Mouse (Mus musculus) C2C12 (cell line): ENCODE measurements around the gene Rufy3. TPM values are rescaled to one million over a fixed set of nuclear protein-coding genes. Genes with fewer than 3 reads are reported as not detected.

ENCODE experiments used
- H3K27me3 ChIP-seq: one replicate; pipeline ENCODE4 v1.6.1; 2011; ENCODE audit not compliant: control insufficient read depth, insufficient read depth, insufficient read length
- H3K36me3 ChIP-seq: one replicate; pipeline ENCODE4 v1.6.1; 2011; ENCODE audit not compliant: control insufficient read depth, insufficient read depth
- H3K4me3 ChIP-seq: one replicate; pipeline ENCODE4 v1.5.1; 2011; ENCODE audit warnings: mild to moderate bottlenecking, control low read depth; ENCODE audit not compliant: poor library complexity, insufficient read depth, severe bottlenecking
- H3K79me2 ChIP-seq: one replicate; pipeline ENCODE4 v1.6.1; 2011; ENCODE audit not compliant: control insufficient read depth, insufficient read depth
- H3K79me3 ChIP-seq: one replicate; pipeline ENCODE4 v1.6.1; 2011; ENCODE audit warnings: low read depth, control low read depth
- H3ac ChIP-seq: one replicate; pipeline ENCODE3; 2011; ENCODE audit warnings: low read depth; ENCODE audit not compliant: control insufficient read depth, insufficient read length
- CEBPB ChIP-seq: IDR thresholded peaks from one replicate; pipeline ENCODE4 v1.6.1; 2011; ENCODE audit warnings: low read depth, mild to moderate bottlenecking, control low read depth, moderate library complexity
- CTCF ChIP-seq: IDR thresholded peaks from one replicate; pipeline ENCODE4 v1.5.1; 2011; ENCODE audit not compliant: control insufficient read depth, insufficient read depth, insufficient read length
- FOSL1 ChIP-seq: IDR thresholded peaks from one replicate; pipeline ENCODE4 v1.8.0; 2011; ENCODE audit warnings: mild to moderate bottlenecking, low read length; ENCODE audit not compliant: poor library complexity, insufficient read depth, severe bottlenecking
- MAX ChIP-seq: IDR thresholded peaks from one replicate; pipeline ENCODE4 v1.6.1; 2011; ENCODE audit warnings: mild to moderate bottlenecking, control low read depth
- MYOD1 ChIP-seq: IDR thresholded peaks from one replicate; pipeline ENCODE4 v1.6.1; 2011; ENCODE audit warnings: low read depth; ENCODE audit not compliant: control insufficient read depth, insufficient read length
- MYOG ChIP-seq: IDR thresholded peaks from one replicate; pipeline ENCODE4 v1.6.1; 2011; ENCODE audit not compliant: control insufficient read depth, insufficient read length; ENCODE audit errors: extremely low read depth
- USF1 ChIP-seq: IDR thresholded peaks from one replicate; pipeline ENCODE4 v1.6.1; 2011; ENCODE audit warnings: low read depth, mild to moderate bottlenecking, control low read depth, moderate library complexity
- polyA plus RNA-seq: library from polyadenylated mRNA; unstranded; fragments of >200 nt; fragmentation: generic; extraction: Trizol; gene quantifications from one replicate; pipeline ENCODE4 v1.2.1, GENCODE M21; 2012; ENCODE audit warnings: missing spikeins

Gene Rufy3
- polyA plus RNA-seq, 1 experiment, result 3.5 TPM

- no peak overlapping the region for H3ac ChIP-seq
- H3K4me3 ChIP-seq, result no peak overlapping the region
- H3K79me2 ChIP-seq, result no peaks in the 10 kb centered on the region
- no peaks in the 10 kb centered on the region for H3K27me3 ChIP-seq
- peaks cover 7% of the 10 kb centered on the region for H3K36me3 ChIP-seq
- TF ChIP-seq MAX (no peak), FOSL1 (no peak), MYOD1 (no peak)
- H3K79me3 ChIP-seq, result no peaks in the 10 kb centered on the region
Observed at GRCm38 (mm10) chr5:88614129-88614528, 49.3 kb downstream of the Rufy3 start.

GRCm38 (mm10) chr5:88616988-88617387 lies 52.1 kb downstream of the Rufy3 start:
- Histone ChIP-seq H3K36me3 (peaks cover 19% of the 10 kb centered on the region), H3ac (no peak overlapping the region), H3K79me2 (no peaks in the 10 kb centered on the region), H3K27me3 (no peaks in the 10 kb centered on the region), H3K79me3 (no peaks in the 10 kb centered on the region), H3K4me3 (no peak overlapping the region)
- TF ChIP-seq USF1 (no peak), CEBPB (no peak), MYOG (no peak), FOSL1 (no peak), MYOD1 (no peak), MAX (no peak), CTCF (no peak)

GRCm38 (mm10) chr5:88627545-88627944 lies 62.7 kb downstream of the Rufy3 start:
- TF ChIP-seq MAX (no peak), MYOG (no peak), USF1 (no peak), CEBPB (no peak), FOSL1 (no peak), MYOD1 (no peak), CTCF (no peak)
- no peak overlapping the region for H3K4me3 ChIP-seq
- H3K79me2 ChIP-seq, result no peaks in the 10 kb centered on the region
- H3K36me3 ChIP-seq, result peaks cover 11% of the 10 kb centered on the region
- H3K27me3 ChIP-seq, result no peaks in the 10 kb centered on the region
- H3K79me3 ChIP-seq, result no peaks in the 10 kb centered on the region
- H3ac ChIP-seq, result no peak overlapping the region

- H3ac ChIP-seq, result no peak overlapping the region
- no peaks in the 10 kb centered on the region for H3K27me3 ChIP-seq
- no peak overlapping the region for H3K4me3 ChIP-seq
- no peaks in the 10 kb centered on the region for H3K79me2 ChIP-seq
- no peaks in the 10 kb centered on the region for H3K79me3 ChIP-seq
- peaks cover 11% of the 10 kb centered on the region for H3K36me3 ChIP-seq
- no peak for TF ChIP-seq MYOD1
Observed at GRCm38 (mm10) chr5:88629125-88629524, 64.3 kb downstream of the Rufy3 start.

- no peak for TF ChIP-seq FOSL1
- TF ChIP-seq MYOG, result no peak
- H3K4me3 ChIP-seq, result no peak overlapping the region
- no peaks in the 10 kb centered on the region for H3K79me2 ChIP-seq
- H3K36me3 ChIP-seq, result peaks cover 11% of the 10 kb centered on the region
- H3K79me3 ChIP-seq, result no peaks in the 10 kb centered on the region
- no peak overlapping the region for H3ac ChIP-seq
- H3K27me3 ChIP-seq, result no peaks in the 10 kb centered on the region
Observed at GRCm38 (mm10) chr5:88629987-88630386, 65.1 kb downstream of the Rufy3 start.

GRCm38 (mm10) chr5:88630883-88631282 lies 66.0 kb downstream of the Rufy3 start:
- no peak overlapping the region for H3ac ChIP-seq
- H3K36me3 ChIP-seq, result peaks cover 11% of the 10 kb centered on the region
- TF ChIP-seq MYOD1 (no peak), CEBPB (no peak), CTCF (no peak), FOSL1 (no peak)
- no peaks in the 10 kb centered on the region for H3K79me3 ChIP-seq
- no peaks in the 10 kb centered on the region for H3K27me3 ChIP-seq
- H3K79me2 ChIP-seq, result no peaks in the 10 kb centered on the region
- H3K4me3 ChIP-seq, result no peak overlapping the region

GRCm38 (mm10) chr5:88631545-88631944 lies 66.7 kb downstream of the Rufy3 start:
- Histone ChIP-seq H3K4me3 (no peak overlapping the region), H3K79me3 (no peaks in the 10 kb centered on the region), H3ac (no peak overlapping the region), H3K36me3 (peaks cover 11% of the 10 kb centered on the region), H3K79me2 (no peaks in the 10 kb centered on the region), H3K27me3 (no peaks in the 10 kb centered on the region)
- TF ChIP-seq CEBPB, result no peak
- TF ChIP-seq MYOD1, result no peak
- no peak for TF ChIP-seq MAX
- no peak for TF ChIP-seq USF1
